Mouse (Mus musculus) hindbrain, postnatal 0 days (tissue): ENCODE data around the gene Aifm2. TPM values are rescaled to one million over a fixed set of nuclear protein-coding genes. Genes with fewer than 3 reads are reported as not detected.
A peak's percentile ranks its signal among the peaks of the same experiment; 100 is the strongest.

Source experiments
- ATAC-seq: fragments of 200-750 bp; cut with Nextera tagmentation; 2 replicates; pipeline ENCODE4 v1.8.0; 2017; ENCODE audit warnings: mild to moderate bottlenecking, moderate TSS enrichment, moderate library complexity
- DNase-seq: peaks from one replicate; pipeline ENCODE4 v3.0.0-alpha.2; 2015; ENCODE audit warnings: low spot score
- H3K27ac ChIP-seq: fragments of 300-500 bp; sonication (generic); 2 replicates; pipeline ENCODE4 v1.5.1; 2014; ENCODE audit warnings: mild to moderate bottlenecking
- H3K27me3 ChIP-seq: fragments of 300-500 bp; sonication (generic); 2 replicates; pipeline ENCODE4 v1.6.1; 2014; ENCODE audit warnings: low read length, mixed read lengths; ENCODE audit not compliant: insufficient read depth
- H3K36me3 ChIP-seq: fragments of 300-500 bp; sonication (generic); 2 replicates; pipeline ENCODE4 v1.6.1; 2014; ENCODE audit warnings: low read length, mixed read lengths; ENCODE audit not compliant: insufficient read depth
- H3K4me1 ChIP-seq: fragments of 300-500 bp; sonication (generic); 2 replicates; pipeline ENCODE4 v1.6.1; 2014; ENCODE audit warnings: antibody characterized with exemption, low read length, mixed read lengths; ENCODE audit not compliant: insufficient read depth
- H3K4me2 ChIP-seq: fragments of 300-500 bp; sonication (generic); 2 replicates; pipeline ENCODE4 v1.6.1; 2014; ENCODE audit warnings: low read depth, mild to moderate bottlenecking, low read length, moderate library complexity, mixed read lengths
- H3K4me3 ChIP-seq: fragments of 300-500 bp; sonication (generic); 2 replicates; pipeline ENCODE4 v1.5.1; 2014; ENCODE audit warnings: low read length
- H3K9ac ChIP-seq: fragments of 300-500 bp; sonication (generic); replicated peaks from 2 replicates; pipeline ENCODE4 v1.6.1; 2014; ENCODE audit warnings: mild to moderate bottlenecking, low read length, moderate library complexity, mixed read lengths
- H3K9me3 ChIP-seq: fragments of 300-500 bp; sonication (generic); 2 replicates; pipeline ENCODE4 v1.6.1; 2016; ENCODE audit warnings: low read length, mixed read lengths
- CTCF ChIP-seq: IDR thresholded peaks from 2 replicates; pipeline ENCODE4 v1.5.1; 2016; ENCODE audit warnings: antibody characterized with exemption, control low read depth, low read depth
- WGBS: fragments of 180-500 bp; shearing (Covaris S2); extraction: QIAGEN DNeasy Blood & Tissue Kit; methylation state at CpG from one replicate; pipeline ENCODE4 v1.1.7; 2014; 5-methylcytosine and 5-hydroxymethylcytosine counted together
- polyA plus RNA-seq: library from polyadenylated mRNA; unstranded; fragments of >200 nt; fragmentation: Nextera tagmentation; extraction: Ambion mirVana; gene quantifications from 2 replicates; pipeline ENCODE4 v1.2.1, GENCODE M21; 2015
- total RNA-seq: library from RNA; depleted of rRNA; stranded (reverse); fragments of >200 nt; gene quantifications from 2 replicates; pipeline ENCODE4 v1.2.3, GENCODE M21; 2014

The Aifm2 gene
- total and polyA plus RNA-seq, 2 experiments from 2014 or later = 14.6 to 21.0 TPM

GRCm38 (mm10) chr10:61697028-61697427 is 18.0 kb upstream of the Aifm2 start:
- 89% methylated on average over 2 of the region's 2 CpGs for WGBS
- Histone ChIP-seq H3K4me2 (peak overlapping the region; percentile 91), H3K4me3 (peak overlapping the region; percentile 78), H3K9me3 (no peaks in the 10 kb centered on the region), H3K27me3 (no peaks in the 10 kb centered on the region), H3K4me1 (peaks cover 13% of the 10 kb centered on the region), H3K36me3 (peaks cover 14% of the 10 kb centered on the region; the same call in 1 of the 2 replicates), H3K27ac (no peak overlapping the region), H3K9ac (no peak overlapping the region)
- ATAC-seq (no peak), DNase-seq (no peak)
- no peak for TF ChIP-seq CTCF

GRCm38 (mm10) chr10:61704663-61705062 is 10.4 kb upstream of the Aifm2 start:
- no peak overlapping the region for H3K27ac ChIP-seq
- no peak overlapping the region for H3K9ac ChIP-seq
- 63% methylated on average over 4 of the region's 4 CpGs for WGBS
- H3K4me2 ChIP-seq = no peak overlapping the region
- peaks cover 15% of the 10 kb centered on the region; the same call in 1 of the 2 replicates for H3K36me3 ChIP-seq
- ATAC-seq (no peak), DNase-seq (no peak)
- H3K9me3 ChIP-seq = no peaks in the 10 kb centered on the region
- no peak for TF ChIP-seq CTCF
- no peaks in the 10 kb centered on the region for H3K4me1 ChIP-seq
- no peak overlapping the region for H3K4me3 ChIP-seq
- H3K27me3 ChIP-seq = no peaks in the 10 kb centered on the region

GRCm38 (mm10) chr10:61706412-61707375 is 8.4 kb upstream of the Aifm2 start:
- no peak for ATAC-seq
- H3K9ac ChIP-seq = no peak overlapping the region

GRCm38 (mm10) chr10:61713601-61714000 is 1.5 kb upstream of the Aifm2 start:
- no peak for ATAC-seq
- Histone ChIP-seq H3K4me3 (no peak overlapping the region), H3K4me2 (no peak overlapping the region), H3K27me3 (no peaks in the 10 kb centered on the region), H3K9ac (no peak overlapping the region), H3K4me1 (peaks cover 9% of the 10 kb centered on the region; the same call in 1 of the 2 replicates), H3K9me3 (no peaks in the 10 kb centered on the region), H3K27ac (no peak overlapping the region), H3K36me3 (no peaks in the 10 kb centered on the region)
- TF ChIP-seq CTCF = no peak
- WGBS = 70% methylated on average over 3 of the region's 3 CpGs
- no peak for DNase-seq

More at GRCm38 (mm10) chr10:61706412-61707375, 8.4 kb upstream of the Aifm2 start:
- Histone ChIP-seq H3K4me3 (no peak overlapping the region), H3K4me2 (no peak overlapping the region), H3K36me3 (peaks cover 12% of the 10 kb centered on the region; the same call in 1 of the 2 replicates), H3K9me3 (no peaks in the 10 kb centered on the region), H3K4me1 (no peaks in the 10 kb centered on the region), H3K27me3 (no peaks in the 10 kb centered on the region), H3K27ac (no peak overlapping the region)
- 72% methylated on average over 6 of the region's 6 CpGs for WGBS
- TF ChIP-seq CTCF = no peak
- no peak for DNase-seq

GRCm38 (mm10) chr10:61714146-61714545 is 917 bp upstream of the Aifm2 start:
- no peaks in the 10 kb centered on the region for H3K36me3 ChIP-seq
- WGBS = 89% methylated on average over 4 of the region's 4 CpGs

GRCm38 (mm10) chr10:61715462-61715837 is 387 bp downstream of the Aifm2 start:
- Histone ChIP-seq H3K27ac (no peak overlapping the region), H3K4me2 (peak overlapping the region; percentile 92), H3K4me1 (peaks cover 9% of the 10 kb centered on the region; the same call in 1 of the 2 replicates), H3K27me3 (no peaks in the 10 kb centered on the region), H3K9ac (peak overlapping the region; percentile 55), H3K36me3 (no peaks in the 10 kb centered on the region), H3K4me3 (peak overlapping the region; percentile 53), H3K9me3 (no peaks in the 10 kb centered on the region)
- peak; percentile 55 for ATAC-seq
- TF ChIP-seq CTCF = no peak
- WGBS = under 1% methylated on average over 10 of the region's 11 CpGs
- DNase-seq = no peak

More at GRCm38 (mm10) chr10:61714146-61714545, 917 bp upstream of the Aifm2 start:
- H3K4me2 ChIP-seq = no peak overlapping the region
- no peak for TF ChIP-seq CTCF
- no peaks in the 10 kb centered on the region for H3K9me3 ChIP-seq
- H3K4me3 ChIP-seq = no peak overlapping the region
- no peak overlapping the region for H3K27ac ChIP-seq
- ATAC-seq (no peak), DNase-seq (no peak)
- no peaks in the 10 kb centered on the region for H3K27me3 ChIP-seq
- H3K4me1 ChIP-seq = peaks cover 9% of the 10 kb centered on the region; the same call in 1 of the 2 replicates
- H3K9ac ChIP-seq = no peak overlapping the region; the same call in 1 of the 2 replicates
